Mouse (Mus musculus) ES-Bruce4 (cell line): ENCODE results near the gene Ttc12.

Experiments
- CTCF ChIP-seq: IDR thresholded peaks from one replicate; pipeline ENCODE4 v1.8.1; 2011; ENCODE audit warnings: low read depth, low read length
- EP300 ChIP-seq: IDR thresholded peaks from 2 replicates; pipeline ENCODE4 v1.6.1; 2011; ENCODE audit warnings: low read depth, low read length; ENCODE audit not compliant: insufficient read depth

- TF ChIP-seq EP300 (no peak), CTCF (no peak)
Measured at GRCm38 (mm10) chr9:49509628-49510027, 23.6 kb upstream of the Ttc12 start.
